Comparison of ENCODE assay signal across 8 mouse cellular contexts in the genomic region with DNA sequence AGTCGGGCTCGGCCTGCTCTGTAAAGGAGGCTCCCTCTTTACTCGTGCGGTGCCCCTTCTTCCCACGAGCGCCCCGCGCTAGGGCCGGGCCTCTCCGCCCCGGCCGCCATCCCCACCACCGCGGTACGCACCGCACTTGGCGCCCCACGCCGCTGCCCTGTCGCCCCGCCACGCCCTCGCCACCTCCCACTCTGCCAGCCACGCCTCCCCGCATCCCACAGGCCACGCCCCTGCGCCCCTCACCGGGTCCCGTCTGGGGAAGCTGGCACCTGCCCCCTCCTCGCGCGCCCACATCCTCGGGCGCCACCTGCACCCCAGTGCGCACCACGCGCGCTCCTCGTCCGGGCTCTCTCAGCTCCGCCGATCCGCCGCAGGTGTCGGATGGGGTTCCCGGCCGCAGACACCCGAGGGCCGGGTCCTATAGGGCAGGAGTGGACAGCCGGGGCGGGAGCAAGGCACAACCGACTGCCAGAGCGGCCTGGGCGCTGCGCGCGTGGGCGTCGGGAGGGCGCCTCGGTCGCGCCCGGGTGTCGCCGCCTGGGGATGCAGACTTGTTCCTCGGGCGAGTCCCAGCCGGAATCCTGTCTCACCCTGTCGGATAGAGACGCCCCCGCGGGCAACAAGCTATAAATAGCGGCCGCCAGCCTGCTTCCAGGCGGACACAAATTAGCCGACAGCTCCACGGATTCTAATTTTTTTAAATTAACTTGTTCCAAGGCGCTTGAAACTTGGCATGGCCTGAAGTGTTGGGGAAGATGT. TPM values are rescaled to one million over a fixed set of nuclear protein-coding genes. Genes with fewer than 3 reads are reported as not detected.
DNase-seq lines count a peak whose midpoint lies in the region; ATAC-seq and TF ChIP-seq lines count a peak whose summit lies in the region.

A gene (minus strand): TSS at position 538 of the 759 bp plus-strand sequence.

- peak; percentile 80 for DNase-seq in Muller cell, postnatal 12 days (ENCODE audit: inconsistent ontology term)
- DNase-seq in forebrain, postnatal 0 days, result no peak
- DNase-seq in right cerebral cortex, postnatal 10 days (ENCODE audit: low spot score in 2 of 2), result peak; percentile 42 to 46

- H3K9ac ChIP-seq in forebrain, postnatal 0 days, result peak within 1 kb of the TSS; percentile 28; the same call in 1 of the 2 replicates
- H3K9ac ChIP-seq in hindbrain, embryonic 16.5 days (ENCODE audit: low read depth, low read length), result peak within 1 kb of the TSS; percentile 50; the same call in 1 of the 2 replicates
- H3K9ac ChIP-seq in liver, embryonic 15.5 days, result no peak within 1 kb of the TSS

- peak within 1 kb of the TSS; percentile 95 for H3K4me2 ChIP-seq in forebrain, postnatal 0 days (ENCODE audit: low read depth)
- H3K4me2 ChIP-seq in hindbrain, embryonic 16.5 days (ENCODE audit: low read length), result peak within 1 kb of the TSS; percentile 88
- H3K4me2 ChIP-seq in liver, embryonic 15.5 days, result peak within 1 kb of the TSS; percentile 60

- H3K27ac ChIP-seq in forebrain, postnatal 0 days (ENCODE audit: low read depth, low read length), result no peak within 1 kb of the TSS
- H3K27ac ChIP-seq in hindbrain, embryonic 16.5 days (ENCODE audit: low read depth, low read length), result no peak within 1 kb of the TSS
- no peak within 1 kb of the TSS for H3K27ac ChIP-seq in liver, embryonic 15.5 days (replicated peaks)

- no peak for TF ChIP-seq CTCF in forebrain, postnatal 0 days (IDR thresholded peaks at IDR 0.05; ENCODE audit: low read depth)

- ATAC-seq in erythroblast, adult 5-6 weeks (replicated peaks; ENCODE audit: low FRiP score, poor library complexity, severe bottlenecking), result no peak
- peak; percentile 55 for ATAC-seq in forebrain, postnatal 0 days
- peak; percentile 60 for ATAC-seq in hindbrain, embryonic 16.5 days
- ATAC-seq in liver, embryonic 15.5 days (ENCODE audit: insufficient read depth), result no peak
- no peak for ATAC-seq in erythroid progenitor cell, adult 5-6 weeks (replicated peaks; ENCODE audit: low FRiP score, poor library complexity, severe bottlenecking)

- no peaks in the 10 kb centered on the region for H3K36me3 ChIP-seq in erythroblast, embryonic 14.5 days (ENCODE audit: control insufficient read depth)
- H3K36me3 ChIP-seq in forebrain, postnatal 0 days (ENCODE audit: insufficient read depth), result no peaks in the 10 kb centered on the region
- H3K36me3 ChIP-seq in hindbrain, embryonic 16.5 days (ENCODE audit: control insufficient read depth, insufficient read depth, low read length), result no peaks in the 10 kb centered on the region
- no peaks in the 10 kb centered on the region for H3K36me3 ChIP-seq in liver, embryonic 15.5 days (replicated peaks)

- under 1% methylated on average over 75 of the region's 79 CpGs for WGBS in forebrain, postnatal 0 days
- WGBS in hindbrain, embryonic 16.5 days, result under 1% methylated on average over 75 of the region's 79 CpGs
- 1% methylated on average over 78 of the region's 79 CpGs for WGBS in liver, embryonic 15.5 days (ENCODE audit: insufficient replicate concordance)

- H3K9me3 ChIP-seq in erythroblast, embryonic 14.5 days (ENCODE audit: control insufficient read depth, low read length), result no peaks in the 10 kb centered on the region; the same call in 1 of the 2 replicates
- no peaks in the 10 kb centered on the region for H3K9me3 ChIP-seq in forebrain, postnatal 0 days (ENCODE audit: low read length)
- H3K9me3 ChIP-seq in hindbrain, embryonic 16.5 days (ENCODE audit: control insufficient read depth, low read length), result no peaks in the 10 kb centered on the region
- no peaks in the 10 kb centered on the region for H3K9me3 ChIP-seq in liver, embryonic 15.5 days (replicated peaks)

- H3K4me3 ChIP-seq in erythroblast, embryonic 14.5 days (replicated peaks), result peak within 1 kb of the TSS; percentile 20
- H3K4me3 ChIP-seq in forebrain, postnatal 0 days (ENCODE audit: low read depth, low read length), result peak within 1 kb of the TSS; percentile 47
- H3K4me3 ChIP-seq in hindbrain, embryonic 16.5 days (ENCODE audit: low read length), result peak within 1 kb of the TSS; percentile 48
- H3K4me3 ChIP-seq in liver, embryonic 15.5 days (replicated peaks), result peak within 1 kb of the TSS; percentile 41

- H3K27me3 ChIP-seq in erythroblast, embryonic 14.5 days (ENCODE audit: control insufficient read depth), result peaks cover 44% of the 10 kb centered on the region
- H3K27me3 ChIP-seq in forebrain, postnatal 0 days (ENCODE audit: insufficient read depth, low read length), result peaks cover 36% of the 10 kb centered on the region
- H3K27me3 ChIP-seq in hindbrain, embryonic 16.5 days (replicated peaks; ENCODE audit: control insufficient read depth, insufficient read depth, low read length), result peaks cover 40% of the 10 kb centered on the region
- peaks cover 54% of the 10 kb centered on the region for H3K27me3 ChIP-seq in liver, embryonic 15.5 days

- H3K4me1 ChIP-seq in erythroblast, embryonic 14.5 days (ENCODE audit: control insufficient read depth), result peaks cover 5% of the 10 kb centered on the region
- 0 out of 2 replicates have a peak, but pooled peaks cover 4% of the 10 kb centered on the region for H3K4me1 ChIP-seq in forebrain, postnatal 0 days (ENCODE audit: insufficient read depth)
- H3K4me1 ChIP-seq in hindbrain, embryonic 16.5 days (ENCODE audit: control insufficient read depth, insufficient read depth, low read depth, low read length), result peaks cover 10% of the 10 kb centered on the region
- peaks cover 8% of the 10 kb centered on the region; the same call in 1 of the 2 replicates for H3K4me1 ChIP-seq in liver, embryonic 15.5 days (replicated peaks)

RNA-seq across cellular contexts. Expression of the gene that starts here (rescaled TPM):
- not detected in 2 replicates for polyA plus RNA-seq in erythroblast, embryonic 14.5 days (2012)
- total RNA-seq in erythroblast, adult 5-6 weeks (2015; ENCODE audit: low replicate concordance), result not detected in 2 replicates
- 0.42 TPM in 1 of 2 replicates, not detected in the other for total RNA-seq in erythroblast, adult 5-6 weeks (2017; ENCODE audit: low replicate concordance)
- 0.38 and 8.3 TPM in 2 replicates for total RNA-seq in forebrain, postnatal 0 days (2014; rRNA removed)
- polyA plus RNA-seq in forebrain, postnatal 0 days (2015; fragmentation: Nextera tagmentation; extraction: Ambion mirVana), result 0.48 and 0.59 TPM in 2 replicates
- polyA plus RNA-seq in hindbrain, embryonic 16.5 days (2015; fragmentation: Nextera tagmentation; extraction: Ambion mirVana), result 0.50 and 1.6 TPM in 2 replicates
- polyA plus RNA-seq in liver, embryonic 15.5 days (2015; fragmentation: Nextera tagmentation; extraction: Ambion mirVana), result 0.35 and 0.38 TPM in 2 replicates
- total RNA-seq in erythroid progenitor cell, adult 5-6 weeks (2015; ENCODE audit: low replicate concordance), result not detected in 2 replicates
- not detected in 2 replicates for total RNA-seq in erythroid progenitor cell, adult 5-6 weeks (2017; ENCODE audit: low replicate concordance)

Comparison
In these comparisons a context has a peak if more than half of its experiments do, and no peak if none do; other contexts are left out.
1. ATAC-seq: peak in forebrain, postnatal 0 days (single experiment) and hindbrain, embryonic 16.5 days (single experiment); none in erythroblast, adult 5-6 weeks (single experiment), liver, embryonic 15.5 days (single experiment) and erythroid progenitor cell, adult 5-6 weeks (single experiment).
2. Peak in every context shown above with its lines, with median percentiles within 50 percentile points of each other: H3K4me3 ChIP-seq and H3K4me2 ChIP-seq.